Mouse (Mus musculus) lung, adult 2 months (tissue): ENCODE measurements around the gene Eya3. TPM values are rescaled to one million over a fixed set of nuclear protein-coding genes. Genes with fewer than 3 reads are reported as not detected.
"Not testable (repeated sequence)": the region's sequence is repeated elsewhere in the genome, so short reads cannot be mapped to it uniquely, and the experiment has no call there.

Source experiments
- DNase-seq: peaks from one replicate; pipeline ENCODE4 v3.0.0; 2022
- H3K4me1 ChIP-seq: fragments of 200-500 bp; 2 replicates; pipeline ENCODE4 v1.6.1; 2011; ENCODE audit warnings: low read length; ENCODE audit not compliant: control insufficient read depth, insufficient read depth
- H3K4me3 ChIP-seq: fragments of 200-500 bp; replicated peaks from 2 replicates; pipeline ENCODE3; 2011; ENCODE audit warnings: low read depth, mild to moderate bottlenecking, control low read depth, low read length; ENCODE audit errors: extremely low read depth
- CTCF ChIP-seq: fragments of 200-500 bp; IDR thresholded peaks from 2 replicates; pipeline ENCODE4 v1.5.1; 2011; ENCODE audit warnings: mild to moderate bottlenecking, low read length, control low read depth; ENCODE audit not compliant: insufficient read depth
- POLR2A ChIP-seq: fragments of 200-500 bp; IDR thresholded peaks from 2 replicates; pipeline ENCODE4 v1.6.1; 2011; ENCODE audit warnings: low read depth, mild to moderate bottlenecking, control low read depth, low read length, borderline replicate concordance; ENCODE audit errors: extremely low read depth
- WGBS: fragments of 180-500 bp; shearing (Covaris S2); methylation state at CpG from one replicate; pipeline ENCODE4 v1.1.7; 2018; 5-methylcytosine and 5-hydroxymethylcytosine counted together
- polyA plus RNA-seq: library from polyadenylated mRNA; depleted of rRNA; stranded (reverse); fragments of >200 nt; gene quantifications from 2 replicates; pipeline ENCODE4 v1.2.3, GENCODE M21; 2012; rRNA removed

Eya3 gene
- polyA plus RNA-seq, 1 experiment = 19.5 TPM

DNA sequence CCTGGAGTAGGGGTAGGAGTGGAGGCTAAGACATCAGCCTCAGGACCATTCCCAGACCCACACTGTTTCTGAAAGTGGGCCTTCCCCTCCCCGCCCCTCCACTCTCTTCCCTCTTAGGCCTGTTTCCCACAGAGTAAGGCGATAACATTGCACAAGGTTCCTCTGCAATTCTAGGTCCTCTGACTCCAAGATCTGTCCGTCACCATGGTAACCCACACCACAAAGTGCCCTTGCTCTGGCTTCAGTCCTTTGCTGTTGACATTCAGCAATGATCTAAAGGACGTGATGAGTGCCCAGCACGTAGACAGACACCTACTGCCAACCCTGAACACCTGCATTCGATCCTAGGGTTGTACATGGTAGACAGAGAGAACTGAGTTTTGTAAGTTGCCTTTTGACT lies 114.2 kb downstream of the Eya3 start:
- Histone ChIP-seq H3K4me1 (no peaks in the 10 kb centered on the region), H3K4me3 (no peak overlapping the region)
- TF ChIP-seq POLR2A (no peak), CTCF (no peak)
- WGBS = 66% methylated on average over 6 of the region's 6 CpGs
- DNase-seq = no peak

DNA sequence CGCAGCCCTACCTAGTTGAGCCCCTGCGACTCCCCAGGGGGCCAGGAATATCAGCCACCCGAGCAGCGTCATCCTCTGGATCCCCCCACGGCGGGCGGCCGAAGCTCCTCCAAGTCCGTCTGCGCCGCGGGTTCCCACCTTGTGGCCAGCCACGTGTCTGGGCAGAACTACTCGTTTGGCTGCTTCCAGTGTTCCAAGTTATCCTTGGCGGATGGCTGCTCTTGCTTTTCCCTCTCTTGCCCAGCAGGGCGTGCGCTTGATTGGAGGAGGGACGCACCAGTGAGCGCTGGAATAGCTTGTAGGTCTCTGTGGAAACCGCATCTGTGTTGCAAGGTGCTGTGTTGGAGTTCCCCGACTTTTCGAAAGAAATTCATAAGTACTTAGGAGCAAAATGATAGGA lies 118.2 kb downstream of the Eya3 start, which contains the start of gene Smpdl3b:
TSS of gene Smpdl3b (minus strand) at position 279 of the 400 bp plus-strand sequence.
- Histone ChIP-seq H3K4me3 (peak within 1 kb of the TSS; percentile 44), H3K4me1 (no peaks in the 10 kb centered on the region)
- WGBS = 1% methylated on average over 22 of the region's 22 CpGs
- DNase-seq = peak; percentile 60
- TF ChIP-seq CTCF (peak; percentile 74), POLR2A (no peak)

DNA sequence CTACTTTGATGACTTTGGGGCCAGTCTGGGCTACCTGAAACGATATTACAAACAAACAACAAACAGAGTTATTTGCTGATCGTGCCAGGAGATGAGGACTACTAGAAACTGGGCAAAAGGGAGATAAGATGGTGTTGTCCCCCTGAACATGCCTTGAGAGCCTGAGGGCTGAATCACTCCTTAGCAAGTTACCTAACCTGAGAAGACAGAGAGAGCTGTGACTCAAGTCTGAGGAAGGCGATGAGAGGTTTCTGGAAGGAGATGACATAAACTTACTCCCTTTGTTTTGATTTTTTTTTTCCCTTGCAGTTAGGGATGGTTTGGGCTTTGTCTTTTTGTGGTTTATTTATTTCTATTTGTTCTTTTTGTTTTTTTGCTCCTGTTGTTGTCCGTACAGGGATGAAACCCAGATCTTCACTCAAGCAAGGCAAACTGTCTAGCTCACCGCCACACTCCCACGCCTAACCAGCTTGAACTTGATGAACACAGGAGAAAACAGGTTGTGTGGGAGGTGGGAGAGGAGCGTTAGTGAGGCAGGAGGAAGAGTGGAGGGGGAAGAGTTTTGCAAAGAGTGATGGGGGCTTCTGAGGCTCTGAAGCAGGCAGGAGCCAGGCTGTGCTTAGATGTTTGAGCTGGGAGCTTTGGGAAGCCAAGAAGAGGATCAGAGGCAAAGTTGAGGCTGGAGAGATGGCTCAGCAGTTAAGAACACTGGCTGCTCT lies 119.0 kb downstream of the Eya3 start:
- WGBS = 70% methylated on average over 7 of the region's 7 CpGs
- TF ChIP-seq POLR2A = no peak
- no peak for TF ChIP-seq CTCF
- no peak for DNase-seq
- no peak overlapping the region for H3K4me3 ChIP-seq
- H3K4me1 ChIP-seq = no peaks in the 10 kb centered on the region

DNA sequence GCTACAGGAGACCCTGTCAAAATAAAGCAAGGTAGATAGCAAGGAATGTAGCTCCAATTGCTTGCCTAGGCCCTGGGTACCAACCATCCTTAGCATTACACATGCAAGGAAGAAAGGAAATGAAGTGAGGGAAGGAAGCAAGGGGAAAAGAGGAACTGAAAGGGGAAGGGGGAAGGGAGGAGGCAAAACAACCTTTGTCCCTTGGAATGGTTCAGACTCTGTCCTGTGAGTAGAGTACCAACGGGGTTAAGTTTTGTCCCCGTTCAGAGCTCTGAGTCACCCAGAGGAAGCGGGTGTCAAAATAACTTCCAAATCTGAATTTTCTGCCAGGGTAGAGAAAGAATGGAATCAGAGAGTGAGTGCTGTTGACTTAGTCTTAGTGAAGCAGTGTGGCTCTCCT lies 121.5 kb downstream of the Eya3 start:
- no peak for DNase-seq
- H3K4me1 ChIP-seq = no peaks in the 10 kb centered on the region
- H3K4me3 ChIP-seq = no peak overlapping the region
- no peak for TF ChIP-seq POLR2A
- no peak for TF ChIP-seq CTCF
- 30% methylated on average over 3 of the region's 3 CpGs for WGBS

DNA sequence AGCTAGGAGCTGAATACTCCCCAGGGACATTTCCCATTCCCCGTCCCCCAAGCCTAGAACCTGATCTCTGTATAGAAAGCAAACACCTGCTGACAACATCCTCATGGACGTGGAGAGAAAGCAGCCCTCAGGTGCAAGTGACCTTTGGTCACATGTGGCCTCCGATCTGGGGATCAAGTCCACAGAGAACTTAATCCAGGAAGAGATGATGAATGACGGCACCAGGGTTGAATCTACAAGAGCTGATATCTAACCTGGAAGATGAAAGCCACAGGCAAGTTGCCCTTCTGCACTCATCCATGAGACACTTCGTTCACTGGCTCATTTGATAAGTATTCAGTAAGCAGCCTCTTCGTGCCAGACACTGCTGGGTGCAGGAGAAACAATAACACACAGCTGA lies 123.8 kb downstream of the Eya3 start:
- 66% methylated on average over 6 of the region's 6 CpGs for WGBS
- Histone ChIP-seq H3K4me3 (no peak overlapping the region), H3K4me1 (no peaks in the 10 kb centered on the region)
- no peak for TF ChIP-seq POLR2A
- no peak for TF ChIP-seq CTCF
- DNase-seq = no peak

DNA sequence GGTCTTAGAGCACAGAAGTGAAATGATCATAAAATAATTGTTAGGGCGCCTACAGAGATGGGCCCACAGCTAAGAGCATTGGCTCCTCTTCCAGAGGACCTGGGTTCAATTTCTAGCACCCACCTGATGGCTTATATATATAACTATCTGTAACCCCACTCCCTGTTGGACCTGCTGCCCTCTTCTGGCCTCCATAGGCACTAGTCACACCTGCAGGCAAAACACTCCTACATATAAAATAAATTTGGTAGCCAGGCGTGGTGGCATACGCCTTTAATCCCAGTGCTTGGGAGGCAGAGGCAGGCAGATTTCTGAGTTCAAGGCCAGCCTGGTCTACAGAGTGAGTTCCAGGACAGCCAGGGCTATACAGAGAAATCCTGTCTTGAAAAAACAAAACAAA lies 124.3 kb downstream of the Eya3 start:
- not testable (repeated sequence) for DNase-seq, H3K4me3 ChIP-seq
- WGBS = 91% methylated on average over 3 of the region's 3 CpGs

DNA sequence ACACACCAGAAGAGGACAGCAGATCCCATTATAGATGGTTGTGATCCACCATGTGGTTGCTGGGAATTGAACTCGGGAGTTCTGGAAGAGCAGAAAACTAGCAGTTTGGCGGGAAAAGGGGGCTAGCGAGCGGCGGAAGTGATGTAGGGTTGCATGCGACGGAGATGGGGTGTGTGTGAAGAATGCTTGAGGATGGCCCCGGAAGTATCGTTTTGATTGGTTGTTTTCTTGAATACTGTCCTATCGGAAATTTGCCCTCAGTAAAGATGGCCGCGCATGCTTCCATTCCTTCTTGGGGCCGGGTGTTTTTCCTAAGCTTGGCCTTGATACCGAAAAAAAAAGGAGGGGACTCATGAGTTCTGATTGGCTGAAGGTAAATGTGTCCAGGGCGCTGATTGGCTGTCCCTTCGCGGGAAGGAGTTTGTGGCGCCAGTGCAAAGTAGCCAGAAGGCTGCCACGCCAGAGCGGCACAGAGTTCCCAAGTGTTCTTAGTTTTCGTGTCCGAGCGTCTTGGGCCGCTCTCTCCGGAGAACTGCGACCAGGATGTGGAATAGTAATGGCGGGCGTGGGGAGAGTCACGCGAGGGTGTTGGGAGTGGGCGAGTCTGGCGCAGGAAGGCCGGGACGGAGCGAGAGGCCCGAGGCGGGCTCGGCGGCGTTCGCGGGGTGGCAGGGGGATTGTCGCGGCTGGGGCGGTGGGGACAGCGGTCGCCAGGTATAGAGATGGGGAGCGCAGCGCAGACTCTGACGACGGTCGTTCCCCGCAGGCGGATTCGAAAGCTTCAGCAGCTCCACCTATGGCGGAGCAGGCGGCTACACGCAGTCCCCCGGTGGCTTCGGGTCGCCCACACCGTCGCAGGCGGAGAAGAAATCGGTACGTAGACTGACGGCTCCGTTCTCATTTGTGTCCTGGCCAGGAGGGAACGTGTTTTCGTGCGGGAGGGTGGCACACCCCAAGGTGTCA lies 129.4 kb downstream of the Eya3 start, which contains the start of gene Rpa2:
TSS of gene Rpa2 (plus strand) at position 419 of the 963 bp plus-strand sequence.
- under 1% methylated on average over 71 of the region's 71 CpGs for WGBS
- peak; percentile 97 for DNase-seq
- H3K4me3 ChIP-seq = peak within 1 kb of the TSS; percentile 87
- H3K4me1 ChIP-seq = no peaks in the 10 kb centered on the region
- TF ChIP-seq CTCF (no peak), POLR2A (peak; percentile 50; the same call in 1 of the 2 replicates)

More for the DNA sequence above, 124.3 kb downstream of the Eya3 start:
- H3K4me1 ChIP-seq = not testable (repeated sequence)

DNA sequence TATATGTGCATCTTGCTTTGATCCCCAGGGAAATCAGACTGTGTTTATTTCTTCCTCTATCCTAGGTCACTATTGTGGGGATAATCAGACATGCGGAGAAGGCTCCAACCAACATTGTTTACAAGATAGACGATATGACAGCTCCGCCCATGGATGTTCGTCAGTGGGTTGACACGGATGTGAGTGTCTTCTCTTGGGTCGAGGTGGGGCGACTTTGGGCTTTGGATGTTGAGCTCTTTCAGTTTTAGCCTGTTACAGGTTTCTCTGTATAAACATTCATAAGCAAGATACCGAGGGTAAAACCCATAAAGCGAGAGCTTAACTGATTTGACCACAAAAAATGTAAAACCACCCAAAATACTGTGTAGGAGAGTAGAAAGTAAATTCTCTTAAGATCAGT lies 133.0 kb downstream of the Eya3 start:
- TF ChIP-seq POLR2A = no peak
- TF ChIP-seq CTCF = no peak
- Histone ChIP-seq H3K4me3 (no peak overlapping the region), H3K4me1 (no peaks in the 10 kb centered on the region)
- 65% methylated on average over 9 of the region's 9 CpGs for WGBS
- DNase-seq = no peak

Other genes starting within 250 kb of the Eya3 start
- gene Phactr4, start 216.5 kb upstream of the Eya3 start, polyA plus RNA-seq = 11.3 and 13.4 TPM in 2 replicates
- gene Med18, start 175.1 kb upstream of the Eya3 start, polyA plus RNA-seq = 2.9 and 4.3 TPM in 2 replicates
- 11.5 and 14.1 TPM in 2 replicates for gene Sesn2, start 128.5 kb upstream of the Eya3 start, polyA plus RNA-seq
- 68.3 and 93.0 TPM in 2 replicates for gene Atpif1, start 105.3 kb upstream of the Eya3 start, polyA plus RNA-seq
- 25.0 and 41.8 TPM in 2 replicates for gene Dnajc8, start 103.4 kb upstream of the Eya3 start, polyA plus RNA-seq
- gene Ptafr, start 74.9 kb upstream of the Eya3 start, polyA plus RNA-seq = 5.0 and 5.3 TPM in 2 replicates
- 8.7 and 10.4 TPM in 2 replicates for gene Xkr8, start 93.6 kb downstream of the Eya3 start, polyA plus RNA-seq
- 4.7 and 6.6 TPM in 2 replicates for gene Smpdl3b, start 118.3 kb downstream of the Eya3 start, polyA plus RNA-seq
- gene Rpa2, start 129.3 kb downstream of the Eya3 start, polyA plus RNA-seq = 9.7 and 9.9 TPM in 2 replicates
- 13.6 and 16.5 TPM in 2 replicates for gene Themis2, start 157.4 kb downstream of the Eya3 start, polyA plus RNA-seq
- 20.9 and 29.9 TPM in 2 replicates for gene Ppp1r8, start 204.2 kb downstream of the Eya3 start, polyA plus RNA-seq
- gene Stx12, start 245.5 kb downstream of the Eya3 start, polyA plus RNA-seq = 22.0 and 28.3 TPM in 2 replicates